Mouse (Mus musculus): ENCODE data around the gene Carnmt1. TPM values are rescaled to one million over a fixed set of nuclear protein-coding genes. Genes with fewer than 3 reads are reported as not detected.

Carnmt1 gene
- 10.1 to 13.2 TPM (median 10.9 TPM) in 4 replicates for total RNA-seq (2023; ENCODE audit: inconsistent age)

DNA sequence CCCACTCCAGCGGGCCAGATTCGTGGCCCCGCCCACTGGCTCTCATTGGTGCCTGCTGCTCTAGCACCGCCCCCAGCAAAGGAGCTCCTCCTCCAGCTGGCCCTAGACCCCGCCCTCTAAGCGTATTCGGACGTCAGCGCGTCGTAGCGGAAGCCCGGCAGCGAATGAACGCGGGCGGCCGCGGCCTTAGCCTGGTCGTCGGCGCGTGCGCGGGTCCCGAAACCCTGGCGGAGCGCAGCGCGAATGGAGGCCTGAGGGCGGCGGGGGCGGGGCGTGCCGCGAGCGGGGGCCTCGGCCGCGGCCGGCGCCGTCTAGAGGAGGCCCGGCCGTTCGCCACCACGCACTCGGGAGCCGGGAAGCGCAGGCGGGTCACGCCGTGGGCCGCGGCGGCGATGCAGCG lies at the start of gene Carnmt1:
TSS of gene Carnmt1 (plus strand) at position 157 of the 400 bp plus-strand sequence.

GRCm38 (mm10) chr19:18631644-18632219 lies 38.8 kb upstream of the Carnmt1 start, which contains the start of the genes Ostf1 and Nmrk1:
Gene Ostf1, minus strand, starts transcription at chr19:18631823.
Gene Nmrk1, plus strand, starts transcription at chr19:18631950.

DNA sequence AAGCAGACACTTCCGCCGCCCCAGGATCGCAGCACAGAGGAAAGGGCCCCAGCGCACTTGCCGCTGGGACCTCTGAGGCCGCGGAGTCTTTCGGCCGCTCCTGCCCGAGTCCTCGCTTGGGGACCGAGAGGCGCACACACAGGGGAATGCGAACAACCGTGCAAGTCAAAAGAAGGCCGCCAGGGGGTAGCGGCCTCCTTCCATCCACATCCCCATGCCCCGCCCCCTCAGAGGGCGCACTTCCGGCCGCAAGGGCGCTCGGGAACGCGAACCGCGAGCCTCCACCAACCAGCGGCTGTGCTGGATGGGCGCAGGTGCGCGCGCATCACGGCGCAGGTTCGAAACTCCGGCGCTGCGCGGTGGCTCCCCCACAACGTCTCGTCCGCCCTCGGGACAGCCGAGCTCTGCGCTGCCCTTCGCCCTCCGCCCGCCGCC lies 42.3 kb downstream of the Carnmt1 start, which contains the start of gene D030056L22Rik:
TSS of gene D030056L22Rik (plus strand) at position 328 of the 435 bp plus-strand sequence.

GRCm38 (mm10) chr19:18749598-18750339 lies 79.2 kb downstream of the Carnmt1 start, which contains the start of gene Trpm6:
Gene Trpm6, plus strand, starts transcription at chr19:18749983.

Other genes starting within 250 kb of the Carnmt1 start
- gene Ostf1, start 38.9 kb upstream of the Carnmt1 start, total RNA-seq (2023; ENCODE audit: inconsistent age), result 150 to 159 TPM (median 152 TPM) in 4 replicates
- gene Nmrk1, start 38.8 kb upstream of the Carnmt1 start, total RNA-seq (2023; ENCODE audit: inconsistent age), result 32.6 to 38.2 TPM (median 34.9 TPM) in 4 replicates
- gene D030056L22Rik, start 42.4 kb downstream of the Carnmt1 start, total RNA-seq (2023; ENCODE audit: inconsistent age), result 9.0 to 12.4 TPM (median 10.6 TPM) in 4 replicates
- gene Trpm6, start 79.2 kb downstream of the Carnmt1 start, total RNA-seq (2023; ENCODE audit: inconsistent age), result not detected in 4 replicates

Measured in B cell, adult (primary cell).